Mouse (Mus musculus): Measurements from ENCODE around the gene Sgce.
"Not testable (repeated sequence)": the region's sequence is repeated elsewhere in the genome, so short reads cannot be mapped to it uniquely, and the experiment has no call there.

Gene Sgce

GRCm38 (mm10) chr6:4655466-4655865 lies 91.5 kb downstream of the Sgce start:
- DNase-seq (ENCODE audit: extremely low read depth, low read depth, low spot score): no peak

GRCm38 (mm10) chr6:4653741-4654140 lies 93.3 kb downstream of the Sgce start:
- not testable (repeated sequence) for DNase-seq (ENCODE audit: extremely low read depth, low read depth, low spot score)

GRCm38 (mm10) chr6:4652596-4653134 lies 94.3 kb downstream of the Sgce start:
- no peak for DNase-seq (ENCODE audit: extremely low read depth, low read depth, low spot score)

- no peak for DNase-seq (ENCODE audit: extremely low read depth, low read depth, low spot score)
These were observed 99.7 kb downstream of the Sgce start for GRCm38 (mm10) chr6:4647351-4647750.

- DNase-seq (ENCODE audit: extremely low read depth, low read depth, low spot score): no peak
These were observed 104.9 kb downstream of the Sgce start for GRCm38 (mm10) chr6:4642068-4642467.

GRCm38 (mm10) chr6:4634804-4635203 lies 112.2 kb downstream of the Sgce start:
- no peak for DNase-seq (ENCODE audit: extremely low read depth, low read depth, low spot score)

GRCm38 (mm10) chr6:4633189-4633588 lies 113.8 kb downstream of the Sgce start:
- no peak for DNase-seq (ENCODE audit: extremely low read depth, low read depth, low spot score)

- DNase-seq (ENCODE audit: extremely low read depth, low read depth, low spot score): no peak
These were observed 115.5 kb downstream of the Sgce start for GRCm38 (mm10) chr6:4631464-4631863.

Data from fat pad, adult 2 months (tissue).